Mouse (Mus musculus) ES-E14 (cell line): ENCODE measurements around the gene Epb41.

Source experiments
- CHD2 ChIP-seq: IDR thresholded peaks from 2 replicates; pipeline ENCODE4 v1.6.1; 2014; ENCODE audit warnings: mild to moderate bottlenecking, low read depth, low read length, inconsistent platforms
- MAFK ChIP-seq: IDR thresholded peaks from 2 replicates; pipeline ENCODE4 v1.6.1; 2014; ENCODE audit warnings: mild to moderate bottlenecking, low read depth, low read length, inconsistent platforms; ENCODE audit not compliant: insufficient read depth
- ZC3H11A ChIP-seq: IDR thresholded peaks from 2 replicates; pipeline ENCODE4 v1.6.1; 2012; ENCODE audit warnings: low read depth, mild to moderate bottlenecking, inconsistent platforms, low read length, borderline replicate concordance
- ZNF384 ChIP-seq: IDR thresholded peaks from 2 replicates; pipeline ENCODE4 v1.6.1; 2012; ENCODE audit warnings: low read depth, low read length, inconsistent platforms

- TF ChIP-seq MAFK (no peak), ZNF384 (no peak), CHD2 (no peak), ZC3H11A (no peak)
These were observed 198.3 kb downstream of the Epb41 start for GRCm38 (mm10) chr4:131876836-131877235.
